Mouse (Mus musculus): Measurements from ENCODE around the gene Lrrc8d. TPM values are rescaled to one million over a fixed set of nuclear protein-coding genes. Genes with fewer than 3 reads are reported as not detected.
A peak's percentile ranks its signal among the peaks of the same experiment; 100 is the strongest.

The Lrrc8d gene
- polyA plus RNA-seq, 1 experiment = 16.6 TPM

DNA sequence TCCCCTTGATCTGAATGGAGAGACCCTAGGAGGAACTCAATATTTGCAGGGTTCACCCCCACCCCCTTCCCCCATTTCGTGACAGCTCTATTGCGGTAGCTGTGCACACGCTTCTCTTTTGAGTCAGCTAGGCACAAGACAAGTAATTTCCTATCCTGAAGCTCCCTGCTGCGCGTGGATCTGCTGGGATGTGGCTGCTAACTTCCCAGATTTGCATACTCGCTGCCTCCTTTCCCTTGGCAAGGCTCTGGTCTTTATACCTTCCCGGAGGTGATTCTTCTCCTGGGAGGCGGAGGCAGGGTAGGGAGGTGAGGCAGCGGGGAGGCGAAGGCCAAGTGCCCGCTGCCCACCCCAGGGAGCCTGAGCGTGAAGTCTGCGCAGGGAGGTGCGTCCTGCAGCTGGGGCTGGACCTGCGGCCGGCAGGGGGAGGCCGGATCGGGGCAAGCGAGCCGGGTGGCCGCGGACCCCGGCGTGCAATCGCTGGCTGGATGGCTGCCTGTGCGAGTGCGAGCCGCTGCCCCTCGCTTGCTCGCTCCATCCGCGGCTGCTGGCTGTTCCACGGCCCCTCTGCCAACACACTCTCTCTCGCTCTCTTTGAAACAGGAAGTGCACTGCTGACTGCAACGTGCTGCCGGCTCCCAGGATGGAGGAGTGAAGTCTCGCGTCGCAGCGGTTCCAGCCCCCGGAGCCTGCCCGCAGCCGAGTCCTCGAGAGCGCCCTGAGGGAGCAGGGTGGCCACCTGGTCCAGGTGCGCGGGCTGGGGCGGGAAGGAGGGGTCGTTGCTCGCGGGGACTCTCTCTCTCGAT lies 32.1 kb downstream of the Lrrc8d start:
- TF ChIP-seq CTCF (IDR thresholded peaks at IDR 0.05; ENCODE audit: insufficient read depth, low read length) = no peak
- peak; percentile 17; the same call in 1 of the 2 replicates for TF ChIP-seq POLR2A (IDR thresholded peaks at IDR 0.05; ENCODE audit: borderline replicate concordance, extremely low read depth, low read depth, low read length)
- peak; percentile 66 for DNase-seq
- peaks cover 11% of the 10 kb centered on the region for H3K4me1 ChIP-seq (ENCODE audit: control insufficient read depth, insufficient read depth, low read length)
- 3% methylated on average over 52 of the region's 52 CpGs for WGBS
- peak overlapping the region; percentile 60 for H3K4me3 ChIP-seq (replicated peaks; ENCODE audit: extremely low read depth, low read depth, low read length)

DNA sequence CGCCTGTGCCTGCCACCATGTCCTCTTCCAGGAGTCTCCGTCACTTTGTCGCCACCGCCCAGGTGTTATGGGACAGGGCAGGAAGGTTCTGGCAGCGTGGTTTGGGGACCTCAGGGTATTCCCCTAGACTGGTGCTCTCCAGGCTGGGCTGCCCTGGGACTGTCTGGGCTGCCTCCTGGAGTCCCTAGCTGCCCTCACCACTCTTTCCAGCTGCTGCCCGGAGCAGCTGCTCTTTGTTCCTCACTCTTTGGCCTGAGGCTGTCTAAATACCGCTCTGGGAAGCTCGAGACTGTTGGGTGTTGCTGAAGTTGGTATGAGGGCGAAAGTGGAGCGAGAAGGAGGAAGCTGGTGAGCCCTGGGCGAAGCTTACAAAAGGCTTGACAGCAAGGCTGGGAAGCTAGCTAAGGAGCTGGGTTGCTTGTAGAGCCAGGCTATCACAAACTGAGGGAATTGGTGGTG lies 32.7 kb downstream of the Lrrc8d start:
- Histone ChIP-seq H3K4me3 (replicated peaks; ENCODE audit: extremely low read depth, low read depth, low read length) (peak overlapping the region; percentile 60), H3K4me1 (ENCODE audit: control insufficient read depth, insufficient read depth, low read length) (peaks cover 11% of the 10 kb centered on the region)
- WGBS = 25% methylated on average over 11 of the region's 11 CpGs
- no peak for TF ChIP-seq CTCF (IDR thresholded peaks at IDR 0.05; ENCODE audit: insufficient read depth, low read length)
- no peak for TF ChIP-seq POLR2A (IDR thresholded peaks at IDR 0.05; ENCODE audit: borderline replicate concordance, extremely low read depth, low read depth, low read length)
- DNase-seq = peak; percentile 49

DNA sequence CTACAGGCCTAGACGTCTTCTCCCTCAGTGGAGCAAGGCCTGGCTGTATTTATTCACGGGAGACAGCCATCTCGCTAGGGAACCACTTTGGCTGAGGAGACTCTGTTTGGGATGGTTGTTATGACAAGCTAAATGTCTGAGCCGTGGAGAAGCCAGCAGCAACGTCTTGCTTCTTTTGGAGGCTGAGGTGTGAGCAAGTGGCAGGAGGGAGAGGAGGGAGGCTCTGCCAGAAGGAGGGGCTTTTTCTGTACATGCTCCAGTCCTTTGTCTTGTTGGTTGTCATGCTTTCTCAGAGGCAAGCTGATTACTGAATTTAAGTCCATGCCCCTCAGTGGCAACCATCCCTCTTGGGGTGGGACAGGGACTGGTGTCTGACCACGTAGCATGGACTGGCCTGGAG lies 33.5 kb downstream of the Lrrc8d start:
- Histone ChIP-seq H3K4me3 (replicated peaks; ENCODE audit: extremely low read depth, low read depth, low read length) (peak overlapping the region; percentile 16), H3K4me1 (ENCODE audit: control insufficient read depth, insufficient read depth, low read length) (peaks cover 11% of the 10 kb centered on the region)
- WGBS = 73% methylated on average over 6 of the region's 6 CpGs
- DNase-seq = no peak
- TF ChIP-seq POLR2A (IDR thresholded peaks at IDR 0.05; ENCODE audit: borderline replicate concordance, extremely low read depth, low read depth, low read length) = no peak
- no peak for TF ChIP-seq CTCF (IDR thresholded peaks at IDR 0.05; ENCODE audit: insufficient read depth, low read length)

DNA sequence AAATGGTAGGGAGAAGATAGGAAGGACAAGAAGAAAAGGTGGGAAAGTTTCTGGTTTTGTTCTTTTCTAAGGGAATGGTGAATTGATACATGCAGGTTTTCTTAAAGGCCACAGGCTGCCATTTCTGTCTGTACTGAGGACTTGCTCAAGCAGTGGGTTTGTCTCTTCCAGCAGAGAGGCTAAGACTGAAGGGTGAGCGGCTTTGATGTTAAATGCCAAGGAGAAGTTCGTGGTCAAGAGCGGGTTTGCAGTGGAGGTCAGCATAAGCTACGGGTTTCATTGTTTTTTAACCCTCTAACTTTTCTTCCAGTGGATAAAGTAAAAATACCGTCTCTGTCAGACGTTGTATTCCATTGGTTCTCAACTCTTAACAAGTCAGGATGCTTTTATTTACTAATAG lies 36.6 kb downstream of the Lrrc8d start:
- TF ChIP-seq POLR2A (IDR thresholded peaks at IDR 0.05; ENCODE audit: borderline replicate concordance, extremely low read depth, low read depth, low read length) = no peak
- no peak for TF ChIP-seq CTCF (IDR thresholded peaks at IDR 0.05; ENCODE audit: insufficient read depth, low read length)
- 85% methylated on average over 6 of the region's 6 CpGs for WGBS
- DNase-seq = no peak
- peaks cover 8% of the 10 kb centered on the region for H3K4me1 ChIP-seq (ENCODE audit: control insufficient read depth, insufficient read depth, low read length)
- no peak overlapping the region for H3K4me3 ChIP-seq (replicated peaks; ENCODE audit: extremely low read depth, low read depth, low read length)

DNA sequence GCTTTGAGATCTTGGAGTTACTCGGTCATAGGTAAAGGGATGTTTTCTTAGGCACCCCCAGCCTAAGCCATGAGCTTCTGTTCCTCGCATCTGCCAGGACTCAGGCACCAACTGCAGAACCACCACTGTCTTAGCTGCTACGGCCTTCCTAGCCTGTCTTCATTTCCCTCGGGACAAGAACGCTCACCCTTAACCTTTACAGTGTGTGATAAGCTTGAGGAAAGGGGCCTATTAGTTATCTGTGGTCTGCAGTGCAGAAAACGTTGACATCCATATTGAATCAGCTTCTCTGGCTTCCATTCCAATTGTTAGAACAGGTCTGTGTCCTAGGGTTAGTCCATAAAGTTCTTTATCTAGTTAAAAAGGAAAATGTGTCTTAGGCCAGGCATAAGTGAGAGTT lies 37.4 kb downstream of the Lrrc8d start:
- no peak for TF ChIP-seq CTCF (IDR thresholded peaks at IDR 0.05; ENCODE audit: insufficient read depth, low read length)
- no peak for TF ChIP-seq POLR2A (IDR thresholded peaks at IDR 0.05; ENCODE audit: borderline replicate concordance, extremely low read depth, low read depth, low read length)
- WGBS = 65% methylated on average over 6 of the region's 6 CpGs

DNA sequence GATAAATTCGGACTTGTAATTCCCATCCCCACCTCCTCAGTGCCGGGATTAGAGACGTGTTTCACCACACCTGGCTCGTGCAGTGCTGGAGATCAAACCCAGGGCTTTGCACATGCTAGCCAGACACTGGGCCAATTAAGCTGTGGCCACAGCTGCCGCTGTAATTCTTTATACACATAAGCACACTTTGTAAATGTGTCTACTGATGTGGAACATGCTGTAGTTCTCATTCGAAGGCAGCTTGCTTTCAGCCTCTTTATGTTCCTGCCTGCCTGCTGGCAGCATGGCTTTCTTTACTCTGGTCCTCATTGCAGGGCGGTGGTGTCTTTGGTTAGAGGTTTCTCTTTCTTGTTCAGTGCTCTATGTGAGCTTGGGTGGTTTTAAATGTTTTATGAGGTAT lies 40.7 kb downstream of the Lrrc8d start:
- peaks cover 10% of the 10 kb centered on the region for H3K4me1 ChIP-seq (ENCODE audit: control insufficient read depth, insufficient read depth, low read length)
- no peak for DNase-seq
- TF ChIP-seq POLR2A (IDR thresholded peaks at IDR 0.05; ENCODE audit: borderline replicate concordance, extremely low read depth, low read depth, low read length) = no peak
- TF ChIP-seq CTCF (IDR thresholded peaks at IDR 0.05; ENCODE audit: insufficient read depth, low read length) = no peak
- 59% methylated on average over 7 of the region's 7 CpGs for WGBS
- no peak overlapping the region for H3K4me3 ChIP-seq (replicated peaks; ENCODE audit: extremely low read depth, low read depth, low read length)

More for the DNA sequence above, 37.4 kb downstream of the Lrrc8d start:
- H3K4me1 ChIP-seq (ENCODE audit: control insufficient read depth, insufficient read depth, low read length) = peaks cover 6% of the 10 kb centered on the region
- H3K4me3 ChIP-seq (replicated peaks; ENCODE audit: extremely low read depth, low read depth, low read length) = no peak overlapping the region
- no peak for DNase-seq

DNA sequence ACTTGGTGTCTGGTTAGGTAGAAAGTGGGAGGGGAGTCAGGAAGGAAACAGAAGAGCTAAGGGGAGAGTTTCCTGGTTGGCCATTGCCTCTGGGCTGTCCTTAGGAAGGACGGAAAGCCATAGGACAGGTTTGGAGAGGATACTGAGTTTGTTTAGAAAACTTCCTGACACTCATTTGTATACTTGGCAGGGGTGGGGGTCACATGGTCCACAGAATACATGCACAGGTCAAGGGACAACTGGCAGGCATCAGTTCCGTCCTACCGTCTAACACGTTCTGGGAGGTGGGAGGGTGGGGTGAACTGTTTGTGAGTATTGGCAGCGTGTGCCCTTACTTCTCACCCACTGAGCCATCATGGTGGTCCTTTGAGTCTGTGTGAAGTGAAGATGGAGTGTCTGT lies 42.9 kb downstream of the Lrrc8d start:
- 51% methylated on average over 5 of the region's 5 CpGs for WGBS
- DNase-seq = no peak
- TF ChIP-seq CTCF (IDR thresholded peaks at IDR 0.05; ENCODE audit: insufficient read depth, low read length) (no peak), POLR2A (IDR thresholded peaks at IDR 0.05; ENCODE audit: borderline replicate concordance, extremely low read depth, low read depth, low read length) (no peak)
- Histone ChIP-seq H3K4me1 (ENCODE audit: control insufficient read depth, insufficient read depth, low read length) (peaks cover 18% of the 10 kb centered on the region), H3K4me3 (replicated peaks; ENCODE audit: extremely low read depth, low read depth, low read length) (no peak overlapping the region)

DNA sequence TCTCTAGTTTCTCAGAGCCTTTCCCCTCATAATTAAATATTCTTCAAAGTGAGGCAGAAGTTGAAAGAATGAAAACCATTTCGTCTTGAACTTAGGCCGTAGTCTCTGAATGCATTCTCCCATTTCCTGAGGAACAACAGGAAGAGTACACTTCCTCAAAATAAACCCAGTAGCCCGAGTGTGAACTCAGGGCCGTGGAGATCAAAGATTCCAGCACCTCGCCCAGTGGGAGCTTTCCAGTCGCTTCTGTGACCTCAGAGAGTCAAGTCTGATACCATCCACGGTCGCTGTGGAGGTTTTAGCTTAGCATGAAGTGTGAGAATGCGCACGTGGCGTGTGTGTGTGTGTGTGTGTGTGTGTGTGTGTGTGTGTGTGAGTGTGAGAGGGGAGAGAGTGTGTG lies 45.6 kb downstream of the Lrrc8d start:
- TF ChIP-seq CTCF (IDR thresholded peaks at IDR 0.05; ENCODE audit: insufficient read depth, low read length) (no peak), POLR2A (IDR thresholded peaks at IDR 0.05; ENCODE audit: borderline replicate concordance, extremely low read depth, low read depth, low read length) (no peak)
- no peak for DNase-seq
- WGBS = 37% methylated on average over 11 of the region's 11 CpGs
- no peak overlapping the region for H3K4me3 ChIP-seq (replicated peaks; ENCODE audit: extremely low read depth, low read depth, low read length)
- peaks cover 18% of the 10 kb centered on the region for H3K4me1 ChIP-seq (ENCODE audit: control insufficient read depth, insufficient read depth, low read length)

DNA sequence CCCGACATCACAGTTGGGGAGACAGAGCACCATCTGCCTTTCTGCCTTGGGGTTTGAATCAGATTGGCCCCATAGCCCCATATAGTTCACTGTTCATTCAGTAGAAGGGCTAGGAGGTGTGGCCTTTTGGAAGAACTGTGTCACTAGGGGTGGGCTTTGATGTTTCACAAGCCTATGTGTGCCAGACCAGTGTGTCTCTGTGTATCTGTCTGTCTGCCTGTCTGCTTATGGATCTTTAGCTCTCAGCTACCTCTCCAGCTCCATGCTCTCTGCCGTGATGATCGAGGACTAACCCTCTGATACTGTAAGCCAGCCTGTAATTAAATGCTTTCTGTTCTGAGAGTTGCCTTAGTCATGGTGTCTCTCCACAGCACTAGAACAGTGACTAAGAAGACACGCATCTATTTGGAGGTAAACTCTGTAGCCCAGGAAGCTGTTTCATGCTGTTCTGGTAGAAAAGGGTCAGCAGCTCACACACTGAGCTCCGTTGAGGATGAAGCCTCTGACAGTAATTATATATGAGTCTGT lies 46.2 kb downstream of the Lrrc8d start:
- Histone ChIP-seq H3K4me1 (ENCODE audit: control insufficient read depth, insufficient read depth, low read length) (peaks cover 18% of the 10 kb centered on the region), H3K4me3 (replicated peaks; ENCODE audit: extremely low read depth, low read depth, low read length) (no peak overlapping the region)
- WGBS = 78% methylated on average over 5 of the region's 5 CpGs
- TF ChIP-seq POLR2A (IDR thresholded peaks at IDR 0.05; ENCODE audit: borderline replicate concordance, extremely low read depth, low read depth, low read length) (no peak), CTCF (IDR thresholded peaks at IDR 0.05; ENCODE audit: insufficient read depth, low read length) (no peak)
- no peak for DNase-seq

DNA sequence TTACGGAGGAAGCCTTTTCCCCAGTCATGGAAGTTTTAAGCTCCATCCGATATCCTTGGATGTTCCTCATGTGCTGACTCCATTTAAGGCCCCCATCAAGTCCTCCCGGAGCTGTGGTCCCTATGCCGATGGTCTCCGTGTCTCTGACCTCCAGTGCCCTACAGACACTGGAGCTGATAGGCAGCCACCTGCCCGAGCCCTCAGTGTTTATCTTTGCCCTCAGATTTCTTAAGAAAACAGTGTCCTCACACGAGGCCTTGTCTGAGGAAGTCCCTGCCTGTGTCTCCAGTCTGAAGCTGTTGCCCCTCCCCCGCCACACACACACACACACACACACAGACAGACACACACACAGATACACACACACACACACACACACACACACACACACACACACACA lies 55.0 kb downstream of the Lrrc8d start:
- Histone ChIP-seq H3K4me1 (ENCODE audit: control insufficient read depth, insufficient read depth, low read length) (peaks cover 14% of the 10 kb centered on the region), H3K4me3 (replicated peaks; ENCODE audit: extremely low read depth, low read depth, low read length) (no peak overlapping the region)
- 50% methylated on average over 8 of the region's 8 CpGs for WGBS
- DNase-seq = no peak
- TF ChIP-seq CTCF (IDR thresholded peaks at IDR 0.05; ENCODE audit: insufficient read depth, low read length) (no peak), POLR2A (IDR thresholded peaks at IDR 0.05; ENCODE audit: borderline replicate concordance, extremely low read depth, low read depth, low read length) (no peak)
